Mouse (Mus musculus): ENCODE measurements at regions not wholly inside any gene's neighbourhood (a gene's known extent, or its start where the extent isn't known, plus 50 kb on each side); places are given as distances from the start of the nearest gene placed in this dataset.

GRCm38 (mm10) chr8:89604461-89604860 lies 560.5 kb upstream of the Sall1 start:
- TF ChIP-seq UBTF (IDR thresholded peaks at IDR 0.05; ENCODE audit: low read depth, low read length) (no peak), POLR2A (IDR thresholded peaks at IDR 0.05; ENCODE audit: low read depth, low read length) (no peak), EP300 (IDR thresholded peaks at IDR 0.05; ENCODE audit: low read length) (no peak), HCFC1 (IDR thresholded peaks at IDR 0.05; ENCODE audit: low read depth, low read length) (no peak), MAFK (IDR thresholded peaks at IDR 0.05; ENCODE audit: insufficient replicate concordance, low read length) (no peak), ETS1 (conservative IDR thresholded peaks at IDR 0.05; ENCODE audit: low read depth, low read length) (no peak), E2F4 (IDR thresholded peaks at IDR 0.05; ENCODE audit: insufficient replicate concordance, low read depth, low read length) (no peak), CHD2 (IDR thresholded peaks at IDR 0.05; ENCODE audit: low read length) (no peak), CTCF (conservative IDR thresholded peaks at IDR 0.05 in 1 of 2, IDR thresholded peaks at IDR 0.05 in 1 of 2; ENCODE audit: low read depth in 2 of 2, low read length in 2 of 2) (no peak), POLR2AphosphoS2 (IDR thresholded peaks at IDR 0.05; ENCODE audit: low read depth, low read length) (no peak), BHLHE40 (IDR thresholded peaks at IDR 0.05; ENCODE audit: low read depth, low read length) (no peak), PAX5 (IDR thresholded peaks at IDR 0.05; ENCODE audit: low read length) (no peak), JUND (conservative IDR thresholded peaks at IDR 0.05; ENCODE audit: low read depth, low read length) (no peak)
